Mouse (Mus musculus): ENCODE measurements around the gene Tas1r2.

DNA sequence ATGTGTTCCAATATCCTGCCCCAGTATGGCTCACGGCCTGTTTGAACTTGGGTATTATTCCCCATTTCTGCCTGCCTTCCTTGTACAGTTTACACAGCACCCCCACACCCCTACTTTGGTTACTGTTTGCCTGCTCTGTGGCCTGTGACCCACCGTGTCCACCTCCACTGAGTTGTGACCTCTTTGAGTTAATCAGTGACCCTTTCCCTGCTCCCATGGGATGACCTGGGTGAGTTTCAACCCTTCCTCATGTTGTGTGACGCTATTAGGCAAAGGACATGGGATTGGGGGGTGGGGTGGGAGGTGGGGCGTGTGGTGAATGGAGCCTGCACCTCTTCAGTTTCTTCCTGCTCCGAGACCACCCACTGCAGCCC is 29.2 kb upstream of the Tas1r2 start:
- TF ChIP-seq CTCF (IDR thresholded peaks at IDR 0.05; ENCODE audit: extremely low read depth, insufficient read depth, insufficient read length, insufficient replicate concordance) (no peak), POLR2A (IDR thresholded peaks at IDR 0.05; ENCODE audit: low read depth, low read length) (no peak)
